Mouse (Mus musculus): ENCODE results near the gene Atp6v1b1.

Gene Atp6v1b1

DNA sequence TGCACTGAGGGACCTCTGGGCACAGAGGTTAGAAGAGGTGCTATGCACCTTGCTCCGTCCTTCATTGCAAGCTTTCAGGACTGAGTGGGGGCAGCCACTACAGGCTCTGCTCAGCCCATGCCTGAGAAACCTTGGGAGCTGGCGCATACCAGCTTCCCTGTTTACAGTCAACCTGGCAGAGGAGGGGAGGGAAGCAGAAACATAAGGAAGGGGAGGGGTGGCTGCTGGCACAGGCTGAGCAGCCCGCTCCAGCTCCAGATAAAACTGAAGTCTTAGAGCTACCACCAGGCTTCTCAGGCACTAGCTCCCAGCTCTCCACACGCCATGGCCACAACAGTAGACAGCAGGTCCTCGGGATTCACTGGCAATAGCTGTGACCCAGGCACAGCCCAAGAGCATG, at the start of gene Atp6v1b1:
Gene Atp6v1b1, plus strand, starts transcription at position 230 of the 400 bp plus-strand sequence.
- no peak for DNase-seq (ENCODE audit: low read depth, low spot score)

DNA sequence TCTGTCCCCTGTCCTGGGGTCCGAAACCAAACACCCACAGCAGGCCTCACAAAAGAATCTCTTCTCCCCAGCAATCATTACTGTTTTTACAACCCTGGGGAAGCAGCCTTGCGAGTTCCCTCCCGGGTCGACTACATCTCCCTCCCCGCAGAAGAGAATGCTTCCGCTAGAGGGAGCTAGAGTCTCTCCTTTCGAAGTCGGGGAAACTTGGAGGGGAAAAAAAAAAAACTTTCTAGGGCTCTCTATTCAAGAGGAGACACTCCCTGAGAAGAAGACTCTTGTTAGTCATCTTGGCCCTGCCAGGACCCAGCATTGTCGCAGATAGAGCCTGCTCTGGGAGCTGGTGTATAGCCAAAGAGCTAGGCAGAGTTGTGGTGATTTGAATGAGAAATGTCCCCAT, 49.0 kb upstream of the Atp6v1b1 start:
- peak; percentile 74 for DNase-seq (ENCODE audit: low read depth, low spot score)

DNA sequence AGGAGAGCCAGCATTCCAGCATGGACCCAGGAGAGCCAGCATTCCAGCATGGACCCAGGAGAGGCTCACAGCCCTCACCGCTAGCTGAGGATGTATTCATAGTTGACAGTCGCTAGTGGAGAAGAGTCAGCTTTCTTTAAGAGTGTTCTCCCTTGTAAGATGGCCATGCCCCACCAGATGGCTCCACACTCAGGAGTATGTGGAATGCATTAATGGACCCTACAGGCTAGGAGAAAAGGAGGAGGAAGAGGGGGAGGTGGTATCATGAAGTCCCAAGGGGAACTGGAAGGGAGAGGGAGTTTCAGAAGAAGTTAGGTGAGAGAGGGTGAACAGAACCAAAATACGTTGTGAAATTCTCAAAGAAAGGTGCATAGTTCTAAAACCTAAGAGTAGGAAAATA, 47.1 kb upstream of the Atp6v1b1 start:
- no peak for DNase-seq (ENCODE audit: low read depth, low spot score)

DNA sequence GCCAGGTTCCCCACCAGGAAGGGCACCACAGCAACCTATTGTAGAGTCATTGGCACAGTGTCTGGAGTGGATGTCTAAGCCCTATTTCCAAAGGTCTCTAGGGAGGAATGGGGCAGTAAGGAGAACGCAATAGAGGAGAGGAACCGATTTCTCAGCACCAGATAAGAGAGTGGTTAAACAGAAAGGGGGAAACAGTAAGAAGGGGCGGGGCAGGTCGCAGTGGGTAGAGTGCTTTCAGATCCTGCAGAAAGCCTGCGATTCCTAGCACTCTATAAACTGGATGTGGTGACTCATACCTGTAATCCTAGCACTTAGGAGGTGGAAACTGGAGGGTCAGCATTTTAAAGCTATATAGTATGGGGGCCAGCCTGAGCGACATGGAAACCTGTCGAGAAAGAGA, 46.1 kb upstream of the Atp6v1b1 start:
- no peak for DNase-seq (ENCODE audit: low read depth, low spot score)

DNA sequence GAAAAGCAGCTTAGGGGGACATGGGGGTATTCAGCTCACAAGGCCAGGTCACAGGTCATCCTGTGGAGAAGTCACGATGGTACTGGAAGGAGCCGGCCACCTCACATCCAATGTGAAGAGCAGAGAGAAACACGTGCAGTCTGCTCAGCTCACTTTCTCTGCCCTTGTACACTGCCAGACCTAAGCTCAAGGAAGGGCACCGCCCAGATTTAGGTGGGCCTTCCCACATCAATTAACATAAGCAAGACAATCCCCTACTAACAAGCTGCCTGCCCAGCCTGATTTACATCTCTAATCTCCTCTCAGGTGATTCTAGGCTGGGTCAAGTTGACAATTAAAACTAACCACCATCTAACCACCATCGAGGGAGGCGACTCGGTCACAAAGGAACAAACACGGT, 44.9 kb upstream of the Atp6v1b1 start:
- DNase-seq (ENCODE audit: low read depth, low spot score) = no peak

DNA sequence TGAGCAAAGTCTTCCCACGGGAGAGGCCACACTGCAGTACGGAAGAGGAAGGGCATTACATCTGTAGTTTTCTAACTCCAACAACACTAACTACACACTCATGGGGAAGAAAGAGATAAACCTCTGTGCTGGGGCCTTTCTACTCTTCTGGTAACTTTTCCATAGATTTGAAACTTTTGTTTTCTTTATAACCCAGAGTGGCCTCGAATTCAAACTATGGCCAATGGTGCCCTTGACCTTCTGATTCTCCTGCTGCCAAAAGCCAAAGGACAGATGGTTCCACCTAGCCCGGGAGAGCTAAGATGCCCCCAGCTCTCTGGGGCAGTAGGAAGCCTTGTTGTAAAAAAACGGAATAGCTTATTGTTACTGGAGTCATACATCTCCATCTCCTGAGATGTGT, 42.8 kb upstream of the Atp6v1b1 start:
- DNase-seq (ENCODE audit: low read depth, low spot score) = no peak

DNA sequence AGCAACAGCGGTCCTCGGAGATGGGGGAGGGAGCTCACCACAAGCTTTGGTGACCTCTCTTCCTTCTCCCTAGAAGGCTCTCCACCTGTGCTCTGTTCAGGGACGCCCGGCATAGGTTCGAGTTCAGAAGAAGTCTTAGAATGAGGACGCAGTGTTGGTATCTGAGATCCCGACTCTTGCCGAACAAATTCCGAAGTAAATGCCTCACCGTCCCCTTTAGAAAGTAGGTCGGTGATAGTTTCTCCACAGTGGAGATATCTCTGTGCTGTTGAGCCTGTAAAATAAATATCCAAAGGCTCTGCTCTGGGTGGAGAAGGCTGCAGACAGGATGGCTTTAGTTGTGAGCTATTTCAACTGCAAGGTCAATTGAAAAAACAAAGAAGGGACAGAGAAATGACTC, 41.8 kb upstream of the Atp6v1b1 start:
- no peak for DNase-seq (ENCODE audit: low read depth, low spot score)

DNA sequence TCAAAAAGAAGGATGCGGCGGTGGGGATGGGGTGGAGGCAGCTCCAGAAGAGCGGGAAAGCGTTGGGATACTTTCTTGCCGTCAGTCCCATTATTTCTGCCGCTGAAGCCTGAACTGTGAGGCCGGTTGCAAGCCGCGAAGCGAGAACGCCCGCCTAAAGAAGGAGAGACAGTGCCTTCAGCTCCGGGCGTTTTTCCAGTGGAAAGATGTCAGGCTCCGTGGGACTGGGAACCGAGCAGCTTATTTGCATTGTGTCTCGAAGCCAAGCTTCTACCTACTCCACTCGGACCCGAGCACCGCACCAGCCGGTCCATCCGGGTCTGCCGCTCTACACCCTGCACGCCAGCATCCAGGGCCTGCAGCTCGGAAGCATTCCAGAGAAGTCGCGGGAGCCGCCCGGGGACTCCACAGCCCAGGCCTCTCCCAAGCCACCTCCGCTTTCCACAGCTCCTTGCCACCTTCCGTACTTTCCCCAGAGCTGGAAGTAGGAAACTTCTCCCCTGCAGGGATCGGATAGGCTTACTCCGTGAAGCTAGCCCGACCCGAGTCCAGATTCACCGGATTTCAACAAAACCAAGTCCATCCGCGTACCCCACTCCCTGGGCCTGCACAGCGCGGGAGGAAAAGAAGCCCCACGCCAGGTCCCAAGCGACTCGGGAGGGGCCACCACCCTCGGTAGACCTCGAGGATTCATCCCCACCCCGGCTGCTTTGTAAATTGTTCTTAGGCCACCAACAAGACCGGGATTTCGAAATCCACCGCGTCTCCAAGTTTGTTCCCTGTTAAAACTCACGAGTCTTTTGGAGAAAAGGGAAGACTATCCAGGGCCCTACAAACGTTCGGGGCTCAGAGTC, 40.4 kb upstream of the Atp6v1b1 start:
- no peak for DNase-seq (ENCODE audit: low read depth, low spot score)

DNA sequence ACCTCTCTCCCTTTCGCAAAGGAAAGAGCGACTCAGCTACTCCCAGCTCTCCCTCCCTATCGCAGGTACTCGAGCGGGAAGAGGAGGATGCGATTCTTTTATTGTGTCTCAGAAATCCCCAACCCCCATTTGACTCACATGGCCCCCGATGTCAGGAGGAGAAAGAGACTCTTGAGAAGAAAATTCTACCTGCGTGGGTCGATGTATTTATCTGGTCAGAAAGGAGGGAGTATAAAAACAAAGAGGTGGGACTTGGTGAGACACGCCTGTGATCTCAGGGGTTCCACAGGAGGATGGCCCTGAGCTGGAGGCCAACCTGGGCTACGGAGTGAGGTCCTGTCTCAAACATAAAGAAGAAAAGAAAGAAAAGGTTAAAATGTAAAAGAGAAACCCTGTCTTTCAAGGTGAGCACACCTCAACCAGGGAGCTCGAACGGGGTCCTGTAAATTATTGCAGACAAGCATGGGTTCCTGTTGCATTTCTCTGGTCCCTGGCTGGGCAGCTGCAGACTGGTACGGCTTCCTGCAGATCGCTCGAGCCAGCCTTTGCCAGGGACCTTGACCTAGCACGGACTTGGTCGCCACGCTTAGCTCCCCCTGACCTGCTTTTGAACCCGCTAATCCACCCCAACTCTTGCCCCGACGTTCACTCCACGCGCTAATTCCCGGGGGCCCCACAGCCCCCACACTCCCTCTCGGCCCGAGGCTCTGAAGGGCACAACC, 39.6 kb upstream of the Atp6v1b1 start:
- no peak for DNase-seq (ENCODE audit: low read depth, low spot score)

DNA sequence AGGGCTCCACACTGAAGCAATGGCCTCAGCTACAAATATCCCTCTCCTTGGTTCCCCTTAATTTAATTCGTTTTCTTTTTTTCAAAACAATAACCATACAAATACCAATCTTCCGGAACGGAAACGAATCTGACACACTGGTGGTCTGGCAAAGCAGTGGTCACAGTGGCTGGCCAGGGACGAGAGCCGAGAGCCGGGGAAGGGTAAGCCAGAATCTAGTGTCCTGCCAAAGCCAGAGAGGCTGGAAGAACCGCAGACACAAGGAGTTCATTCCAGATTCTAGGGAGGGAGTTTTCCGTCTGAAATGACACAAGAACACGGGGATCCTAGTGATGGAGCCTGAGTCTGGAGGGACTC, 39.1 kb upstream of the Atp6v1b1 start:
- DNase-seq (ENCODE audit: low read depth, low spot score) = no peak

DNA sequence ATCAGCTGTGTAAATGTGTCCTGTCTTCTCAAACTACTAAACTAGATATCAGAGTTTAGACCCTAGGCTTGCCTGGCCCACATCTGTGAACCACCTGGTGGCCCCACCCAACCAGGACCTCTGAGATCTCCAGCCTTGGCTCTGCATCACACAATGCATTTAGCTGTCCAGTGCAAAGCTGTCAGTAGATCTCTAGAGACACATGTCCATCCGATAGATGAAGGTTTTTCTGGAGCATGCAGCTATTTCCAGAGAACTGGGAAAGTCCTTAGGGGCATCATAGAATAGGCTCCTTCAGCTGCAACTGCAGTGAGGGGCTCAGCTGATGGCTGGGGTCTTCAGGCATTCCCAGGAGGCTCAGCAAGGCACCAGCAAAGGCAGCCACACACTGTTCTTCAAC, 38.5 kb upstream of the Atp6v1b1 start:
- no peak for DNase-seq (ENCODE audit: low read depth, low spot score)

DNA sequence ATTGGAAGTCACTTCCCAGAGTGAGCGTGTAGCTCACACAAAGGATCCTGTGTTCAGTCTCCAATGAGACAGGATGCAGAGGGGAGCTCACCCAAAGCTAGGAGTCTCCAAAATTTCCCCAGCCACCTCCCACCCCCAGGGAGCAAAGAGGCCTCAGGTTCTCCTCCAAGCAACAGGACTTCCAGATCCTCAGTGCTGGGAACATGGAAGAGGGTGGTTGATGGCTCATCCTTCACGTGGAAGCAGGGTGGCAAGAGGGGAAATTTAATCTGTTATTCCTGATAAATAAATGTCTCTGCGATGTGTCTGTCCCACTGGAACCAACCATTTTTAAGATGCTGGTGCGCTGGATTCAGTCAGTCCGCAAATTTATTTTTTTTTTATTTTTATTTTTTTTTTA, 38.1 kb upstream of the Atp6v1b1 start:
- DNase-seq (ENCODE audit: low read depth, low spot score) = no peak

DNA sequence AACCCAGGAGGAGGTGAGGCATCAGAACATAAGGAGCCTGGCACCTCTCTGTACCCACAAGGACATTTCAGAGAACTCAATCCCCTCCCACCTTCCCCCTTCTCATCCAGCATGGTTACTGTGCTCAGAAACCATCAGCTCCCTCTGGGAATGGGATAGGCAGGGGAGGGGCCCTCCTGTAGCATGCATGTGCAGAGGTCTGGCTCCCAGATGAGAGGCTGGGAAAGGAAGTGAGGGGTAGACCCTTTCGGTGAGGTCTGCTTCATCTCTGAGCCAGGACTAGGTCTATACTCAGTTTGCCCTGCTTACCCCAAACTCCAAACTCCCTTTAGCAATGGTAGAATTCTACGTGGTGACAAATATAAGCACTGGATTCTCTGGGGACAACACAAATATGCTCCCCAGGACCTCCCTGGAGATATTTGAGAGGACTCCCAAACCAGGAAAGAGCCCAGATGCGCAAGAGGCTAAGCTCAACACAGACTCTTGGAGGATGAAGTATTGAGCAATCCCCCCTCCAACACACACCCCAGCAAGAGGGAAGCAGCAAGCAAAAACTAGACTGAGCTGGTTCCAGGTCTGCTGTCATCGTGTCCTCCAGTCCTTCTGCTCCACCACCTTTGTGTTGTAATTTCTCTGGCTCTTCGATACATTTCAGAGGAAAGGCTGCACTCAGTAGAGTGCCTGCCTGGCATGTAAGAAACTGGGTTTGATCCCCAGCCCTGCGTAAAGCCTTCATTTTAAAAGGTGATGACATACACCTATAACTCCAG, 34.9 kb upstream of the Atp6v1b1 start:
- DNase-seq (ENCODE audit: low read depth, low spot score) = no peak

DNA sequence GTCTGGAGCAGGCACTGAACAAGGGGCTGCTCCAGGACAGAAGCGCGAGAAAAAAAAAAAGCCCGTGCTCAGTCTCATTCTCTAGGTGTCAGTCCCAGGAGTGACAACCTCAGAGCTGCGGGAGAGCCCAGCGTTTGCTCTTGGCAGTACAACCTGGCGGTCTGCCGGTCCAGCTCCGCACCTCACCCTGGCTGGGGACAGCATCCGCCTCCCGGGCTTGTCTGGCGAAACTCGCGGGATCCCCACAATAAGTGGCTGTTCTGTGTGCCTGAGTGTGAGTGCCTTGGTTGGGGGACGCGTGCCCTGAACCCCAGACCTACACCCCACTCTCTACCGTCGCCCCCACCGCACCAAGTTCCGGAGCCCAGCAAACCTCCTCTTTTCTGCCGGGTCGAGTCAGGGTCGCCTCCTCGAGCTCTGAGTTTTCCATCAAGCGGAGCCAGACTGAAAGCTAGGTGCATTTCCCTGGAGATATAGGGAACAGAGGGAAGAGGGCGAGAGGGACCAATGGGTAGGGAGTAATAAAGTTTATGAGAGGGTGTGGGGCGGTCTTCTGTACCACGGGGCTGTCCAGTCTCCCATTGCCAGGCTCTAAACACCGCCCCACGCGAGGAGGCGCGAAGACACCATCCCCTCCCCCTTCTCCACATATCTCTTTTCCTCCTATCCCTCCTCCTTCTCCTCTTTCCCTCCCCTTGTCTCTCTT, 32.3 kb upstream of the Atp6v1b1 start:
- DNase-seq (ENCODE audit: low read depth, low spot score) = peak; percentile 24

DNA sequence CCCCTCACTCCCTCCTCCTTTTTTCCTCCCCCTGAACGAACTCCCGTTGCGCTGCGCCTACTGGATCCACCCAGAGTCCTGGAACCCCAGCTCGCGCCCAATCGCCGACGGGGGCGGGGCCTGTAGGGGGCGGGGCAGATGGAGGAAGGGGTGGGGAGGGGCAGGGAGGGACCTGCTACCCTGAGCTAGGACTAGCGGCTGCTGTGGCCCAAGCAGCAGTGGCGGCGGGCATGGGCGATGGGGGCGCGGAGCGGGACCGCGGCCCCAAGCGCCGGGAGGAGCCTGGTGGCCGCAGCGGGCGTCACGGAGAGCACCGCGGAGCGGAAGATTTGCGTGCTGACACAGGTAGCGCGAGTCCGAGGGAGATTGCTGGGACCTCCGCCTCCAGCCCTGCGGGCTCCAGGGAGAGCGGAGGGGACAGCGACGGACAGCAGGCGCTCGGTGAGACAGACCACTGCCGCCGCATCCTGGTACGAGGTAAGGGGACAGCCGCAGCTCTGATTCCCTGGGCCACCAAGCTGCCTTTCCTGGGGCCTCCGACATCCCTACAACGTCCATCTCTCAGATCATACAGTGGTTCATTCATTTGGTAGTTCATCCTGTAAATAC, 31.6 kb upstream of the Atp6v1b1 start, which contains the start of gene Vax2:
Gene Vax2, plus strand, starts transcription at position 198 of the 609 bp plus-strand sequence.
- DNase-seq (ENCODE audit: low read depth, low spot score) = peak; percentile 71

DNA sequence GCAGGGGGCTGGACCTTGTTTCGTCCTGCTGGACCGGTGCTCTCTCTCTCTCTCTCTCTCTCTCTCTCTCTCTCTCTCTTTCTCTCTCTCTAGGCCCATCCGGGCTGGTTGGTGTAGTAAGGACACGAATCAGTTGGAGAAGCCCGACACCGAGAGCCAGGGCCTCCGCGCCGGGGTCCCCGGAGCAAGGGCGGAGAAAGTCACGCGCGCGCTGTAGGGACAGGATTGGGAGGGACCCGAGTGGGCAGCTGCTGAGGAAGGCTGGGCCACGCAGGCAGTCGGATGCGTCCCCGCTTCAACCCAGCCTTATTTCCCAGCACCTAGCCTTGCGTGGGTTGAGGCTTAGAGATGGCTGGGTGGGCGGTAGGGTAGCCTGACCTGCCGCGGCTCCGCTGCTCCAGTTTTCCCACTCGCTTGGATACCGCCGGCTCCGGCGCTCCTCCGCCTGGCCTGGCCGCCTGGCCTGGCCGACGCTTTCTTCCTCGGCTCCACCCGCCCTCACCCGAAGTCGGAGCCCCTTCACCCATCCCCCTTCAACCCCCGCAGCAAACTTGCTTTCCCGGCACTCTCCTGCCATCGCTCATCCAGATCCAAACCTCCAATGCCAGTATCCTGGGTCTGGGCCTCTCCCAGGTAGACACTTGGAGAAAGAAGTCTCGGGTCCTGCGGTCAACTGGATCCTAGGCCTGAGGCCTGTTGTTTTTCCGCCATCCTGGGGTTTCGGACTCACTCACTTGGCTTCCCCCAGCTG, 30.9 kb upstream of the Atp6v1b1 start:
- DNase-seq (ENCODE audit: low read depth, low spot score) = no peak

DNA sequence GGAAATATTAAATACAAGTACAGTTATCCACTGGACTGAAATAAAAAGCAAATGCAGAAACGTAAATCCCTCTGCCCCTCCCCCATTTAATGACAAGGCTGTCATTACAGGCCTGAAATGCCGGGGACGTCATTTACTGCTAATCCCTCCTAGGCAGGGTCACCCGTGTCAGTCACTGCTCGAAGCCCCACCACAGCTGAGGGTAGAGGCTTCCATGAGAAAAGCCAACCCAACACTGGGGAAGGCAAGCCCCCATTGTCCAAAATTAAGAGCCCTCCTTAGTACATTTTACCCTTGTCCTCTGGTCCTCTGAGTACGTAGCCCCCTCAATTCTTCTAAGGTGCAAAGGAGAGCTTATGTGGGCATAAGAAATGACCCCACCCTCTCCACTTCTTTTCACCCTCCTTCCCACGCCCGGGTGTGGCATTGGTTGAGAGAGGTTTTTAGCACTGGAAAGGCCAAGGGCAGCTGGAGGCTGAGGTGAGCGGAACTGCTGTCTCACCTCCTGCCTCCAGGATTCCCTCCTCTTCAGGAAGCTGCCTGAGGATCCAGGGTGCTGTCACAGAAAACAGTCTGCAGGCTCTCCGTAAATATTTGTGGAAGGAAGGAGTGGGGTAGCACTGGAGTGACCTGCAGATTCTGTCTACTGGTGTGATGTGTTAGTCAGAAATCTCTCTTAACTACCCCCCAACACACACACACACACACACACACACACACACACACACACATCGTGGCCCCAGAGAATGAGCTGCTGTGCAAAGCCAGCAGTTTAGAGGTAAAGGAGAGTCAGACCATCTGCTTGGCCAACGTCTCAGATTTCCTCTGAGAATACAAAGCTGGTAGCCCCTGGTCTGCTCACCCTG, 29.3 kb upstream of the Atp6v1b1 start:
- no peak for DNase-seq (ENCODE audit: low read depth, low spot score)

DNA sequence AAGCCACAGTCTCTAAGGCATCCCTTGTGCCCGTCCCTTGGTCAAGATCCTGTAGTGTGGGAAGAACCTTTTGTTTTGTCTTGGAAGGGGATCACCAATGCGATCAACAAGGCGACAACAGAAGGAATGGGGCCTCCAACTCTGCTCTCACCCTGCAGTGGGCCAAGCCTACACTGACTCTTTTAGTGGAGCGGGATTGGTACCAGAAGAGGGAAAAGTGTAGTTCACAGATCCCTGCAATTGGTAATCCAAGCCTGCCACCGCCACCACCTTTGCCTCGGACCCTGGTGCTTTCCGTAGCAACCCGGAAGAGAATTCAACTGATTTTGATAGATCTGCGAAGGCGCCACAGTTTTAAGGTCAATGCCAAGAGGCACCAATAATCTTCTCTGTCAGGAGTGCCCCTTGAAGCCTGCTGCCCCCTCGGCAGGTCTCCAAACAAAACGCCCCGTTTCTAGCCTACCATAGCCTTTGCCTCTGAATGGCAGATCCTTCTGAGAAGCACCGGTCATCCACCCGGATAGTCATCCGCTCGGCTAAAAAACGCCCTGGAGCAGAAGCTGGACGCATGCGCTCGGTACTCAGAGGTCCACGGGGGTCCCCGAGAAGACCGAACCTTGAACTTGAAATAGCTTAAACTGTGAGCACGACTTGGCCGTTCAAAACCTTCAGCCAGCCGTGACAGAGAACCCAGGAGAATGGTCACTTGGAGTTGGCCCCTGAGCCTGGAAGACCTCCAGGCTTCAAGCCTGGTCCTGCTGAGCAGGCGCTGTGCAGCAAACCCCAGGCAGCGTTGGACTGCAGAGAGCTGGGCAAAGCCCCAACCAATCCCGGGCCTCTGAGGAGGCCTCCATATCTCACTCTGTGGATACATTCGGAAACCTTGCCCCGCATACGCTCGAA, 28.3 kb upstream of the Atp6v1b1 start:
- peak; percentile 32 for DNase-seq (ENCODE audit: low read depth, low spot score)
